Mouse (Mus musculus): ENCODE measurements around the gene Thnsl1.

- TF ChIP-seq EP300 (IDR thresholded peaks at IDR 0.05; ENCODE audit: low read depth): no peak
- TF ChIP-seq CTCF (IDR thresholded peaks at IDR 0.05; ENCODE audit: low read depth): no peak
These were observed 48.8 kb downstream of the Thnsl1 start for GRCm38 (mm10) chr2:21254308-21254707.
